Mouse (Mus musculus): Measurements from ENCODE around the gene Tec.
A peak's percentile ranks its signal among the peaks of the same experiment; 100 is the strongest.

Tec gene

GRCm38 (mm10) chr5:72854141-72854990 lies 13.9 kb downstream of the Tec start:
- peak; percentile 55 for DNase-seq (ENCODE audit: low read depth, low spot score)

GRCm38 (mm10) chr5:72853365-72853764 lies 14.9 kb downstream of the Tec start:
- no peak for DNase-seq (ENCODE audit: low read depth, low spot score)

GRCm38 (mm10) chr5:72852301-72852995 lies 15.8 kb downstream of the Tec start:
- no peak for DNase-seq (ENCODE audit: low read depth, low spot score)

GRCm38 (mm10) chr5:72851674-72852098 lies 16.6 kb downstream of the Tec start:
- no peak for DNase-seq (ENCODE audit: low read depth, low spot score)

GRCm38 (mm10) chr5:72850926-72851673 lies 17.2 kb downstream of the Tec start:
- no peak for DNase-seq (ENCODE audit: low read depth, low spot score)

- no peak for DNase-seq (ENCODE audit: low read depth, low spot score)
These were observed 19.3 kb downstream of the Tec start for GRCm38 (mm10) chr5:72848889-72849435.

- no peak for DNase-seq (ENCODE audit: low read depth, low spot score)
These were observed 21.6 kb downstream of the Tec start for GRCm38 (mm10) chr5:72846712-72847111.

GRCm38 (mm10) chr5:72845928-72846630 lies 22.2 kb downstream of the Tec start:
- peak; percentile 94 for DNase-seq (ENCODE audit: low read depth, low spot score)

- no peak for DNase-seq (ENCODE audit: low read depth, low spot score)
These were observed 23.3 kb downstream of the Tec start for GRCm38 (mm10) chr5:72844776-72845495.

- peak; percentile 36 for DNase-seq (ENCODE audit: low read depth, low spot score)
These were observed 24.0 kb downstream of the Tec start for GRCm38 (mm10) chr5:72844294-72844693.

GRCm38 (mm10) chr5:72839655-72840054 lies 28.6 kb downstream of the Tec start:
- DNase-seq (ENCODE audit: low read depth, low spot score), result no peak

GRCm38 (mm10) chr5:72838976-72839375 lies 29.3 kb downstream of the Tec start:
- DNase-seq (ENCODE audit: low read depth, low spot score), result no peak

GRCm38 (mm10) chr5:72835656-72836055 lies 32.6 kb downstream of the Tec start:
- no peak for DNase-seq (ENCODE audit: low read depth, low spot score)

GRCm38 (mm10) chr5:72832904-72833765 lies 35.1 kb downstream of the Tec start:
- no peak for DNase-seq (ENCODE audit: low read depth, low spot score)

GRCm38 (mm10) chr5:72832191-72832590 lies 36.1 kb downstream of the Tec start:
- DNase-seq (ENCODE audit: low read depth, low spot score), result no peak

- no peak for DNase-seq (ENCODE audit: low read depth, low spot score)
These were observed 37.2 kb downstream of the Tec start for GRCm38 (mm10) chr5:72830988-72831610.

GRCm38 (mm10) chr5:72829506-72830067 lies 38.7 kb downstream of the Tec start:
- no peak for DNase-seq (ENCODE audit: low read depth, low spot score)

GRCm38 (mm10) chr5:72828401-72828800 lies 39.9 kb downstream of the Tec start:
- DNase-seq (ENCODE audit: low read depth, low spot score), result no peak

GRCm38 (mm10) chr5:72827435-72827834 lies 40.8 kb downstream of the Tec start:
- no peak for DNase-seq (ENCODE audit: low read depth, low spot score)
